Mouse (Mus musculus) CH12.LX (cell line): ENCODE measurements at regions not wholly inside any gene's neighbourhood (a gene's known extent, or its start where the extent isn't known, plus 50 kb on each side); places are given as distances from the start of the nearest gene placed in this dataset.

ENCODE experiments used
- DNase-seq: peaks from one replicate; pipeline ENCODE4 v3.0.0-alpha.2; 2013; ENCODE audit errors: extremely low read depth
- H3K27ac ChIP-seq: 2 replicates; pipeline ENCODE4 v1.5.1; 2012; ENCODE audit warnings: low read depth, mild to moderate bottlenecking, control low read depth, moderate library complexity; ENCODE audit not compliant: insufficient read depth
- H3K27me3 ChIP-seq: replicated peaks from 2 replicates; pipeline ENCODE3; 2012; ENCODE audit warnings: inconsistent platforms
- H3K36me3 ChIP-seq, 2 experiments: replicated peaks in 1 of 2; 2 replicates each; pipeline versions ENCODE3 to v1.6.1; 2012; ENCODE audit warnings: inconsistent platforms in 1 of 2, low read length in 1 of 2, mild to moderate bottlenecking in 1 of 2, mixed read lengths in 1 of 2, moderate library complexity in 1 of 2; ENCODE audit not compliant: control insufficient read depth in 1 of 2, insufficient read depth in 1 of 2
- H3K4me1 ChIP-seq, 2 experiments: 2 replicates each; pipeline ENCODE4 v1.6.1; 2012; ENCODE audit warnings: inconsistent platforms in 1 of 2, moderate library complexity in 1 of 2; ENCODE audit not compliant: insufficient read depth in 2 of 2, control insufficient read depth in 1 of 2
- H3K4me2 ChIP-seq: 2 replicates; pipeline ENCODE4 v1.6.1; 2012; ENCODE audit warnings: low read depth, mild to moderate bottlenecking, control low read depth; ENCODE audit not compliant: poor library complexity, insufficient read depth, severe bottlenecking
- H3K4me3 ChIP-seq, 3 experiments: fragments of 150-350 bp in 1 of 3; sonication (generic) in 1 of 3; replicated peaks in 1 of 3; 2 replicates each; pipeline versions ENCODE3 to v1.5.1; 2011 to 2012; ENCODE audit warnings: low read depth in 2 of 3, low read length in 2 of 3, mild to moderate bottlenecking in 2 of 3, moderate library complexity in 2 of 3, control low read depth in 1 of 3, improper control_type of control experiment in 1 of 3, inconsistent platforms in 1 of 3, mixed read lengths in 1 of 3; ENCODE audit not compliant: poor library complexity in 1 of 3
- H3K79me2 ChIP-seq: replicated peaks from 2 replicates; pipeline ENCODE4 v1.6.1; 2012; ENCODE audit warnings: mild to moderate bottlenecking, moderate library complexity; ENCODE audit not compliant: control insufficient read depth, poor library complexity, insufficient read depth, severe bottlenecking; ENCODE audit errors: extremely low read depth
- H3K9ac ChIP-seq: 2 replicates; pipeline ENCODE4 v1.6.1; 2012; ENCODE audit warnings: low read depth, mild to moderate bottlenecking, control low read depth, moderate library complexity; ENCODE audit not compliant: insufficient read depth
- H3K9me3 ChIP-seq: replicated peaks from 2 replicates; pipeline ENCODE3; 2012; ENCODE audit warnings: low read length, inconsistent platforms, mixed read lengths
- BHLHE40 ChIP-seq: IDR thresholded peaks from 2 replicates; pipeline ENCODE4 v1.6.1; 2011; ENCODE audit warnings: mild to moderate bottlenecking, low read depth, low read length, improper control_type of control experiment
- E2F4 ChIP-seq: IDR thresholded peaks from 2 replicates; pipeline ENCODE4 v1.6.1; 2011; ENCODE audit warnings: low read depth, low read length, improper control_type of control experiment; ENCODE audit not compliant: insufficient replicate concordance
- GABPA ChIP-seq: IDR thresholded peaks from 2 replicates; pipeline ENCODE4 v1.6.1; 2012; ENCODE audit warnings: low read depth, low read length, improper control_type of control experiment, inconsistent platforms; ENCODE audit not compliant: insufficient replicate concordance
- IRF4 ChIP-seq: IDR thresholded peaks from 2 replicates; pipeline ENCODE4 v1.6.1; 2014; ENCODE audit warnings: low read depth, mild to moderate bottlenecking, inconsistent platforms, low read length, improper control_type of control experiment
- MAFK ChIP-seq: IDR thresholded peaks from 2 replicates; pipeline ENCODE4 v1.6.1; 2011; ENCODE audit warnings: low read length, improper control_type of control experiment; ENCODE audit not compliant: insufficient replicate concordance
- MXI1 ChIP-seq: IDR thresholded peaks from 2 replicates; pipeline ENCODE4 v1.6.1; 2011; ENCODE audit warnings: mild to moderate bottlenecking, low read depth, low read length, improper control_type of control experiment
- MYC ChIP-seq: IDR thresholded peaks from 2 replicates; pipeline ENCODE4 v1.6.1; 2011; ENCODE audit warnings: low read depth, mild to moderate bottlenecking, improper control_type of control experiment, low read length
- NRF1 ChIP-seq: IDR thresholded peaks from 2 replicates; pipeline ENCODE4 v1.6.1; 2014; ENCODE audit warnings: low read depth, mild to moderate bottlenecking, inconsistent platforms, low read length, improper control_type of control experiment, moderate library complexity
- PAX5 ChIP-seq: IDR thresholded peaks from 2 replicates; pipeline ENCODE4 v1.6.1; 2012; ENCODE audit warnings: low read length, inconsistent platforms, mixed read lengths
- POLR2A ChIP-seq: IDR thresholded peaks from 2 replicates; pipeline ENCODE4 v1.6.1; 2011; ENCODE audit warnings: low read depth, mild to moderate bottlenecking, improper control_type of control experiment, low read length
- POLR2AphosphoS2 ChIP-seq: IDR thresholded peaks from 2 replicates; pipeline ENCODE4 v1.6.1; 2011; ENCODE audit warnings: low read depth, low read length, improper control_type of control experiment
- SMC3 ChIP-seq: IDR thresholded peaks from 2 replicates; pipeline ENCODE4 v1.6.1; 2011; ENCODE audit warnings: low read depth, low read length, improper control_type of control experiment
- TBP ChIP-seq: conservative IDR thresholded peaks from 2 replicates; pipeline ENCODE4 v1.6.1; 2011; ENCODE audit warnings: low read depth, low read length, improper control_type of control experiment
- USF1 ChIP-seq: IDR thresholded peaks from 2 replicates; pipeline ENCODE4 v1.6.1; 2014; ENCODE audit warnings: low read depth, mild to moderate bottlenecking, inconsistent platforms, low read length, improper control_type of control experiment
- USF2 ChIP-seq: conservative IDR thresholded peaks from 2 replicates; pipeline ENCODE4 v1.6.1; 2011; ENCODE audit warnings: low read depth, low read length, improper control_type of control experiment
- ZC3H11A ChIP-seq: IDR thresholded peaks from 2 replicates; pipeline ENCODE4 v1.6.1; 2012; ENCODE audit warnings: low read depth, mild to moderate bottlenecking, inconsistent platforms, low read length, improper control_type of control experiment
- ZNF384 ChIP-seq: IDR thresholded peaks from 2 replicates; pipeline ENCODE4 v1.6.1; 2012; ENCODE audit warnings: low read depth, low read length, improper control_type of control experiment, inconsistent platforms
- dilution Hi-C: fragments of 300-500 bp; cut with MboI; formaldehyde crosslinking; loops from 2 replicates; pipeline ENCODE4 v1.14.3; 2020; ENCODE audit warnings: low sequenced_read_pairs; ENCODE audit not compliant: extremely low pct_unique_long_range_greater_than_20kb, extremely low pct_ligation_motif_present
- in situ Hi-C: fragments of 300-500 bp; cut with MboI; formaldehyde crosslinking; loops from 3 replicates; pipeline ENCODE4 v1.14.3; 2019; ENCODE audit warnings: low sequenced_read_pairs, low pct_ligation_motif_present, low pct_unique_long_range_greater_than_20kb, mixed read lengths

GRCm38 (mm10) chr1:30204608-30205262, 669.0 kb downstream of the Phf3 start:
- peaks cover 8% of the 10 kb centered on the region for H3K9me3 ChIP-seq
- H3K4me2 ChIP-seq, result no peak overlapping the region
- no peak overlapping the region for H3K9ac ChIP-seq
- H3K27me3 ChIP-seq, result no peaks in the 10 kb centered on the region
- H3K36me3 ChIP-seq, result no peaks in the 10 kb centered on the region
- H3K27ac ChIP-seq, result no peak overlapping the region
- no peak for DNase-seq
- H3K79me2 ChIP-seq, result no peaks in the 10 kb centered on the region
- no peak overlapping the region for H3K4me3 ChIP-seq
- H3K4me1 ChIP-seq, result no peaks in the 10 kb centered on the region
- in situ Hi-C loops, result no loop called here
- TF ChIP-seq E2F4 (no peak), POLR2A (no peak), MAFK (no peak), BHLHE40 (no peak), ZNF384 (no peak), USF1 (no peak), USF2 (no peak), MXI1 (no peak), GABPA (no peak)
- dilution Hi-C loops, result no loop called here

GRCm38 (mm10) chr1:30176225-30176624, 697.5 kb downstream of the Phf3 start:
- in situ Hi-C loops, result no loop called here
- H3K27ac ChIP-seq, result no peak overlapping the region
- no peaks in the 10 kb centered on the region for H3K27me3 ChIP-seq
- no peaks in the 10 kb centered on the region for H3K79me2 ChIP-seq
- DNase-seq, result no peak
- H3K36me3 ChIP-seq, result no peaks in the 10 kb centered on the region
- no peak overlapping the region for H3K9ac ChIP-seq
- dilution Hi-C loops, result no loop called here
- H3K4me2 ChIP-seq, result no peak overlapping the region
- TF ChIP-seq USF1, result no peak
- TF ChIP-seq SMC3, result no peak
- no peak for TF ChIP-seq PAX5
- TF ChIP-seq ZC3H11A, result no peak
- TF ChIP-seq IRF4, result no peak
- TF ChIP-seq BHLHE40, result no peak
- no peak for TF ChIP-seq NRF1
- no peak for TF ChIP-seq MAFK
- TF ChIP-seq E2F4, result no peak
- TF ChIP-seq TBP, result no peak
- TF ChIP-seq MYC, result no peak
- no peak for TF ChIP-seq POLR2AphosphoS2
- TF ChIP-seq USF2, result no peak
- no peak overlapping the region for H3K4me3 ChIP-seq
- peaks cover 23% of the 10 kb centered on the region for H3K9me3 ChIP-seq
- no peaks in the 10 kb centered on the region for H3K4me1 ChIP-seq
